Mouse (Mus musculus): ENCODE results near the gene Slc35f2. TPM values are rescaled to one million over a fixed set of nuclear protein-coding genes. Genes with fewer than 3 reads are reported as not detected.

The Slc35f2 gene
- polyA plus RNA-seq, 1 experiment from 2014 or later = 8.8 TPM

DNA sequence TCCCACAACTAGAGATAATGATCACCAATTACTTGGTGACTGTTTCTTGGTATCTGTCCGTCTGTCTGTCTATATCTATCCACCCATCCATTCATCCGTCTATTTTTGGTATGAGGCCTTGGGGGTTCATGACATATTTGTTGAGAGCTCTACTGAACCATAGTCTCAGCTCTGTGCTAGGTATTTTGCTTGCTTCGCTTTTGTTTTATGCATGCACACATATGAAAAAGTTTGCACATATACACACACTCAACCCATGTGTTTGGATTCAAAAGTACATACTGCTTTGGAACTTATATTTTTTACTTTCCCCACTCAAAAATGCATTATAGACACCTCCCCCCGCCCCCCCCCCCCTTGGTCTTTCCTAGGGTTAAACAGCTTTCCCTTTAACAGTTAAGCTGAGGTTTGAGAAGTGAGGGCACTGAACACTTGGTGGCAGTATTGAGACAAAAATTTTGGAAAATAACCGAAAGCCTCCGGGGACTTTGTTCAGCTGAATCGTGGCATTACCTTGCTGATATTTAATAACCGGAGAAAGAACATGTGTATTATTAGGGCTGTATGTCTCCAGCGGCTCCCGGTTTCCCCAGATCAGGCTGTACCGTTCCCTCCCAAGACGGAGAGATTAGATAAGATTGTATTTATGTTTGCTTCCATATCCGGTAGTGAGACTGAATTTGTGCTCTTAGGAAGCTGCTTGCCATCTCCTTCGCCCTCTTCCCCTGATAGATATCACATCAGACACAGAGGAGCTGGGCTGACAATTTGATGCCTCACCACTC, 57.9 kb downstream of the Slc35f2 start:
- peak; percentile 38 for DNase-seq (ENCODE audit: low spot score)

DNA sequence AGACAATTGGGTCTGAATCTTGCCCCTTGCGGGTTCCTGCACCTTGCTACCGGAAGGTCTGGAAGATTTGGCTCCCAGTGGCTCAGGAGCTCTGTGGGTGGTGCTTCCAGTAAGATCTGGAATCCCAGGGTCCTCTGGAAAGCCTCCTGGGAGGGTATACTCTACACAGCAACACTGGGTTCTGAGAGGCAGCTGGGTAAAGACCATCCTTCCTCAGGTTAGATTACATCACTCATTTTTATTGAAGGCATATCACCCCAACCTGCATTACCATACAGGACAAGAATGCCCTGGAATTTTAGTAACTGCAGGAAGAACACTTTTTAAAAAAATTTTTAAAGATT, 58.5 kb downstream of the Slc35f2 start:
- no peak for DNase-seq (ENCODE audit: low spot score)

DNA sequence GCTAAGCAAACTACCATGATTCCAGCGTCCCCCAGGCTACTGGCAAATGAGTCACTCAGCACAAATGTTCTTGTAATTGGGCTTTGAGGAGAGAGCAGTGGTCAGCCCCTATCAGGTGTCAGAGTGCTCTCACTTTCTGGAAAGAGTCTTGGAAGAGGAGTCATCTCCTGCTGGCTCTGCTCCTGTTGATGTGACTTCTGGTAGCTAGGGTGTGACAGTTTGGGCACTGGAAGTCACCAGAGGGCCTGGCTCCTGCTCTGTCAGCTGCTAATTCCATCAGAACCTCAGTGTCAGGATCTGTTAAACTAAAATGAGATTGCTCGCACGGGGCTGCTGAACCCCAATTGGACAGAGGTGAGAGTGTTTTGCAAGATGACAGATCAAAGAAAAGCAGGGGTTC, 63.7 kb downstream of the Slc35f2 start:
- no peak for DNase-seq (ENCODE audit: low spot score)

DNA sequence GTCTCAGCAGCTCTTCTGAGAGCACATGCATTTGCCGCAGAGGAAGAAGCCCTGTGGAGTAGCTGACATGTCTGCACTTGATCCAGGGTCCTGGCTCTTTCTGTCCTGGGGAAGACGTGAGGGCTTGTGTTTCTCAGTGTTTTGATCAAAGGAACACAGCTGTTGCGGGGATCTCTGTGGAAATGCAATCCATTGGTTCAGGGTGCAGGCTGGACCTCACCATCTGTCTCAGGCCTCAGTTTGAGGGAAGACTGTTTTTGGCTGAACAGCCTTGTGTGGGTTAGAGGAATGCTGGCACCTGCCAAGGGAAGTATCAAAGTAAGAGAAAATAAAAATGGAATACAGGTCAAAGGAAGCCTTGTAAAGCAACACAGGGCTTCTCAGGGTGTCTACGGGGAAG, 64.6 kb downstream of the Slc35f2 start:
- DNase-seq (ENCODE audit: low spot score) = no peak

DNA sequence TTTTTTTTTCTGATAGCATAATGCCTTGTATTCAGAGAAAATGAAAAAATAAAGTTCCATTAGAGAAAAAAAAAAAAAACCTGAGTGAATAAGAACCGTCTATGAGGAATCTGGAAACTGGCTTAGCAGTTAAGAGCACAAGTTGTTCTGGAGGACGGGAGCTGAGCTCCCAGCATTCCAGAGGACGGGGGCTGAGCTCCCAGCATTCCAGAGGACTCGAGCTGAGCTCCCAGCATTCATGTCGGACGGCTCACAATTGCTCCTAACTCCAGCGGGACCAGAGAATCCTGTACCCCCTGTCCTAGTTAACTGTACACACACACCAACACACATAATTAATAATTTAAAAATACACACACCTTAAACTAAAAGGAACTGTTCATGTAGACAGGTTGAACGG, 67.5 kb downstream of the Slc35f2 start:
- DNase-seq (ENCODE audit: low spot score) = no peak

DNA sequence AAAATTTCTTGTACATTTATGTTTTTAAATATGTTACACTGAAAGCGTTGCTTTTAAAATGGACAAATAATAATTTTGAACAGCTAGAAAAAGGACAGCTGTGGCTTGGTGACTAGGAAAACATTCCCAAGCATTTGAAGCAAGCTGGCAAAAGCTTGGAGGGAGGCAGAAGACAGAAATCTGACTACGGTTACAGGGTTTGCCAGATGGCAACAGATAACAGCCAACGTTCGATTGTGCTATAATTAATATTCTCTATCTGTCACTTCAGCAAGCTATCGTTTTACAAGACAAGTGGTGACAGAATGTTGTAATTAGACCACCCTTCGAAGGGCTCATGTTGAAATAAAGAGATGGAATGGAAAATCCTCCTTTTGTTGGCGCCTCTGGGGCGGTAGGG, 77.2 kb downstream of the Slc35f2 start:
- DNase-seq (ENCODE audit: low spot score) = no peak

DNA sequence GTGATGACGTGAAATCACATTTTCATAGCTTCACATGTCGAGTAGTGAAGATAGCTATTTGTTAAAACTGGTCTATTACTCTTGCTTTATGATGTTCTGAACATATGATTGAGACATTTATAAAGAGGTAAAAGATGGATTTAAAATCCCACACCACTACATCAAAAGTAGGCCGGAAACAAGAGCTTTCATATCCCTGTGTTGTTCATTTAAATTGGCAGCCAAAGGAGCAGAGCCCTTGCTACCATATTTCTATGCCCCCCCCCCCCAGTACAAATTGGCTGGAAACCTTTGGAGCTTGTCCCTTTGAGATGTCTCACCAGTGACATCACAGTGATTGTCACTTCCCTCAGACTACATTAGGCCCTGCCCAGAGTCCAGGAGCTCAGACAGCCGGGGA, 78.5 kb downstream of the Slc35f2 start, which contains the start of gene Sln:
Gene Sln, plus strand, starts transcription at position 301 of the 400 bp plus-strand sequence.
- no peak for DNase-seq (ENCODE audit: low spot score)

DNA sequence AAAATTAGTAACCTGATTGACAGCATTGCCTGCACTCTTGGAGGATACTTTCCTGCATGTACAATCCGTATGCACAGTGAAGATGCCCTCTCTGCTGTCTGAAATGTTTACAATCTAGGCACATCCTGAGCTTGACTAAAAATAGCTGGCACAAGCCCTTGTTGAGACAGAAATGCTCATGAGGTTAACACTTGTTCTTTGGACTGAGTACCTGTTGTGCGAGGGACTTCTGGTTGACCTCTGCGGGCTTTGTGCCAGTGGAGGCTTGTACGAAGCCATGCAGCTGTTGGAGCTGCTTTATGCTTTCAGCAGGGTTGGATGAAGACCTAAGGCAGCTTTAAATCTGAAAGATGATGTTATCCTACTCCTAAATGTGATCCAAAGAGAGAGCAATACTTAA, 80.8 kb downstream of the Slc35f2 start:
- no peak for DNase-seq (ENCODE audit: low spot score)

DNA sequence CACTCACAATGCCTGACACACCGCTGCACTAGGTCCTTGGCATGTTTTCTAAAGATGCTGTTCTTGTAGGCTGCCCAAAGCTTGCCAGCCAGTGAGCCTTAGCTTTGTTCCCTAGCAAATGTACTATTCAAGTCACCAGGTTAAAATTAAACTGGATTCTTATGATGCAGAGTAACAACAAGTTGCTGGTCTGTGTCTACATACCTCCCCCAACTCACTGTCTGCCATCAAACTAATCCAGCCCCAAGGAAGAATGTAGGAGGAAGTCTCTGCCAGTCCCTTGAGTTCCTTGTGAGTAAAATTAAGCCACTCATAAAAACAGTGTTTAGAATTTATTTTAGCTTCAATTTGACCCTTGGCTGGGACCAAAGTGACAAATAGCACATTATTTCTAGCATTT, 82.3 kb downstream of the Slc35f2 start:
- DNase-seq (ENCODE audit: low spot score) = no peak

DNA sequence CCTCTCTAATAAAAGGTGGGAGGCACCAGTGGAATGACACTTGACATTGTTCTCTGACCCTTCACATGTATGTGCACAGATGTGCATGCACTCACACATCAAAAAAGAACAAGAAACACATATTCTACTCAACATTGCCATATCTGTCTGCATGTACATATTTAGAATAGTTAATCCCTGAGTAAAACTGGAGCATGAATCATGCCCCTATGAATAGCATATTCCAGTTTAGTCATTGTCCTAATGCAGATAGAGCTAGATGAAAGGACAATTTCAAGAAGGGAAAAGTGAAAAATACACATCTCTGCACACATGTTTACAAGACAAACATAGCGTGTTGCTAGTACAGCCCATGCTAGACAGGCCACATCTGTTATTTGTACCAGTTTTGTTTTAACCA, 83.2 kb downstream of the Slc35f2 start:
- DNase-seq (ENCODE audit: low spot score) = no peak

DNA sequence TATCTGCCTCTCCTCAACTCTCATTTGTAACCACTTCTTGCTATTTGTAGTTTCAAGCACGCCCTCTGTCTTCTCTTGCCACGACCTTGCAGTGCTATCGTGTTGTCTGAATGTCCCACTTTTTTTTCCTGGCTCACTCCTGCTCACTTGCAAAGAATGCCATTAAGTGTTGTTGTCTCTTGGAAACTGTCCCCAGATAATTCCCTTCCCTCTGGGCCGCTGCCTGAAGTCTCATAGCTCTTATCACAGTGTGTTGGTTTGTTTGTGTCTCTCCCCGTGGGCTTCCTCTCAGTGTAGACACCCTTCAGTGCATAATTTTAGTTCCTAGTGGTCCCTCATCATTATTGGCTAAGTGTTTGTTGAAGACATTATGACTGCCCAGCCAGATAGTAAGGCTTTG, 86.5 kb downstream of the Slc35f2 start:
- no peak for DNase-seq (ENCODE audit: low spot score)

Other genes with a start within 250 kb of the Slc35f2 start
- gene Atm, start 234.8 kb upstream of the Slc35f2 start, polyA plus RNA-seq (2015; fragmentation: Nextera tagmentation; extraction: Ambion mirVana) = 11.0 and 13.5 TPM in 2 replicates
- 13.3 and 13.5 TPM in 2 replicates for gene Npat, start 234.5 kb upstream of the Slc35f2 start, polyA plus RNA-seq (2015; fragmentation: Nextera tagmentation; extraction: Ambion mirVana)
- 88.6 and 99.1 TPM in 2 replicates for gene Acat1, start 161.2 kb upstream of the Slc35f2 start, polyA plus RNA-seq (2015; fragmentation: Nextera tagmentation; extraction: Ambion mirVana)
- gene Cul5, start 101.5 kb upstream of the Slc35f2 start, polyA plus RNA-seq (2015; fragmentation: Nextera tagmentation; extraction: Ambion mirVana) = 30.3 and 34.5 TPM in 2 replicates
- gene Rab39, start 65.3 kb upstream of the Slc35f2 start, polyA plus RNA-seq (2015; fragmentation: Nextera tagmentation; extraction: Ambion mirVana) = 0.39 and 0.42 TPM in 2 replicates
- gene Sln, start 78.6 kb downstream of the Slc35f2 start, polyA plus RNA-seq (2015; fragmentation: Nextera tagmentation; extraction: Ambion mirVana) = 2.5 and 3.5 TPM in 2 replicates
- 0.09 and 0.16 TPM in 2 replicates for gene Elmod1, start 203.8 kb downstream of the Slc35f2 start, polyA plus RNA-seq (2015; fragmentation: Nextera tagmentation; extraction: Ambion mirVana)

Data from thymus, postnatal 0 days (tissue).